Mouse (Mus musculus) CD4-positive helper T cell, adult 2 months (primary cell): ENCODE results near the gene Trmt112.

Source experiments
- DNase-seq: peaks from one replicate; pipeline ENCODE4 v3.0.0-alpha.2; 2012; ENCODE audit warnings: low read depth, missing footprints, low spot score

The Trmt112 gene

GRCm38 (mm10) chr19:6948186-6948585 is 38.7 kb downstream of the Trmt112 start:
- no peak for DNase-seq

- DNase-seq = no peak
These were observed 40.0 kb downstream of the Trmt112 start for GRCm38 (mm10) chr19:6949532-6949931.

GRCm38 (mm10) chr19:6949951-6950350 is 40.5 kb downstream of the Trmt112 start:
- DNase-seq = no peak

- peak; percentile 61 for DNase-seq
These were observed 41.2 kb downstream of the Trmt112 start for GRCm38 (mm10) chr19:6950613-6951153.

- peak; percentile 85 for DNase-seq
These were observed 42.0 kb downstream of the Trmt112 start for GRCm38 (mm10) chr19:6951381-6951968.

- peak; percentile 48 for DNase-seq
These were observed 42.7 kb downstream of the Trmt112 start for GRCm38 (mm10) chr19:6951994-6952711.

GRCm38 (mm10) chr19:6952712-6953037 is 43.2 kb downstream of the Trmt112 start:
- peak; percentile 50 for DNase-seq

- peak; percentile 32 for DNase-seq
These were observed 44.5 kb downstream of the Trmt112 start for GRCm38 (mm10) chr19:6954046-6954445.

GRCm38 (mm10) chr19:6955424-6955823 is 45.9 kb downstream of the Trmt112 start:
- DNase-seq = no peak

- no peak for DNase-seq
These were observed 47.0 kb downstream of the Trmt112 start for GRCm38 (mm10) chr19:6956461-6956860.
